Mouse (Mus musculus): ENCODE results near the gene Col4a4.

The Col4a4 gene

GRCm38 (mm10) chr1:82414434-82415045, 172.1 kb downstream of the Col4a4 start:
- no peak for DNase-seq (ENCODE audit: low spot score in 2 of 2)

DNA sequence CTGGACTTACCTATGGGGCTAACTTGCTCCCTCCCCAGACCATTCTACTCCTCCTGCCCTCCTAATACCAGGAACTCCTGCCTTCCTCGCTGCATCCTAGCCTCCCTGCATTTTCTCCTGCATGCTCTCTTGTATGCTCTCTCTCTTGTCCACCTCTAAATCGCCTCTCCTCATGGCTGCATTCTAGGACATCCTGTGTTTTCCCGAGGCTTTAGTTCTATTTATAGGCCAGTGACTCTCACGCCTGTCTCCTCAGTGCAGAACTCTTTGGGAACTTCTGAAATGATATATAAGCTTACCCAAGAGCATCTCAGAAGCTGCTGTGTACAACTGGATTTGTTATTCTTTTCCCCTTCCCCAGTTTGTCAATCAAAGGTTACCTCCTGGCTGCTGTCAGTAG, 174.6 kb downstream of the Col4a4 start:
- no peak for DNase-seq (ENCODE audit: low spot score in 2 of 2)

DNA sequence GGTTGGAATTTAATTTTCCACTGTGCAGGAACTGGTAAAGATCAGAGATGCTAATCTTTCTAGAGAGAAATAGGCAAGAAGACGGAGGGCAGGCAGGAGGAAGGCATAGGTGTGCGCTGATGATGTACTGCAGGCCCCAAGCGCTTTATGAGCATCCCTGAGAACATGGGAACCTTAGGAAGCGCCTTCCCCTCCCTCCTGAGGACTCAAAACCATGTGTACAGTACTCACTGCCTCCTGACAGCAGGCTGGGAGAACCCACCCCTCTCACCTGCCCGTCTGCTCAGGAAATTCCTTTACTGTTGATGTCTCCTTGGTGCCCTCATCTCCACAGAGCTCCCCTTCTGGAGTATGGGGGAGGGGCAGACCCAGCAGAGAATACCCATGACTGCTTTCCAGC, 175.1 kb downstream of the Col4a4 start:
- no peak for DNase-seq (ENCODE audit: low spot score in 2 of 2)

DNA sequence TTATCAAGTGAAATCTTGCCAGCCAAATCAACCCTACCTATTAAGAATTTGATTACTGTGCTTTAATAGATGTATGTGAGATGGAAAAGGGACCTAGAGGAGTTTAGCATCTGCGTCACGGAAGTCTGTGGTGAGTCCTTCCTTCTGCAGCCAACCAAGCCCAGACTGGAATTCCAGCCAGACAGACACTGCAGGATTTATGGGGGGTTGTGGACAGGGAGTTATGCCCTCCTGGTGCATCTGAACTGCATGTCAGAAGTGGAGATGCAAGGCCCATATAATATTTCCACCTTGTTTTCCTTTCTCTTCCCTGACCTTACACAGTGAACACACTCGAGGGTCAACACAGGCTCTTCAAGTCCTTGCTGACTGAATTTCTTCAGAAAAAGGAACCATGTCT, 176.1 kb downstream of the Col4a4 start:
- no peak for DNase-seq (ENCODE audit: low spot score in 2 of 2)

- no peak for DNase-seq (ENCODE audit: low spot score in 2 of 2)
Observed at GRCm38 (mm10) chr1:82409271-82409670, 177.4 kb downstream of the Col4a4 start.

GRCm38 (mm10) chr1:82407786-82408185, 178.9 kb downstream of the Col4a4 start:
- DNase-seq (ENCODE audit: low spot score in 2 of 2) = no peak
